ENCODE assay signal across 27 mouse cellular contexts in genomic region chr7:89726712-89727111, GRCm38 (mm10).
"Had no signal": no experiment of that assay in that cellular context is flagged by ENCODE, and none has a peak within 500 bp of the region (broad histone marks: within the 10 kb centered on the region; RNA-seq: fewer than 3 reads in every experiment).

No protein-coding gene starts in this region.

- ATAC-seq: hindbrain, postnatal 0 days; intestine, embryonic 16.5 days; liver, embryonic 12.5 days had no signal

- H3K36me3 ChIP-seq: heart, embryonic 10.5 days; heart, embryonic 12.5 days; hindbrain, embryonic 10.5 days; hindbrain, embryonic 13.5 days; hindbrain, embryonic 15.5 days; kidney, embryonic 15.5 days; limb, embryonic 13.5 days; limb, embryonic 15.5 days; liver, embryonic 12.5 days had no signal

- H3K4me1 ChIP-seq: heart, embryonic 10.5 days; hindbrain, embryonic 10.5 days; hindbrain, embryonic 13.5 days; hindbrain, embryonic 15.5 days; kidney, embryonic 15.5 days; limb, embryonic 13.5 days; limb, embryonic 15.5 days; liver, embryonic 12.5 days had no signal

- H3K4me2 ChIP-seq: heart, embryonic 12.5 days; hindbrain, embryonic 13.5 days; hindbrain, embryonic 15.5 days; kidney, embryonic 15.5 days; limb, embryonic 13.5 days; limb, embryonic 15.5 days; liver, embryonic 12.5 days had no signal

- H3K9me3 ChIP-seq: heart, embryonic 10.5 days; heart, embryonic 12.5 days; hindbrain, embryonic 10.5 days; hindbrain, embryonic 13.5 days; hindbrain, embryonic 15.5 days; kidney, embryonic 15.5 days; limb, embryonic 13.5 days; limb, embryonic 15.5 days; liver, embryonic 12.5 days had no signal

- H3K9ac ChIP-seq: heart, embryonic 12.5 days; hindbrain, embryonic 13.5 days; hindbrain, embryonic 15.5 days; kidney, embryonic 15.5 days; limb, embryonic 13.5 days; limb, embryonic 15.5 days; liver, embryonic 12.5 days; liver, embryonic 14.5 days had no signal

- DNase-seq: gastrocnemius, adult 2 months; gastrocnemius, postnatal 10 days; gastrocnemius, postnatal 25 days; heart, adult 18-20 months; heart, postnatal 10 days; heart, postnatal 4 days; kidney, adult 11 months; kidney, adult 2 months; kidney, adult 9 months; kidney, postnatal 14 days; kidney, postnatal 36 days; layer of hippocampus, adult 9-11 months; layer of hippocampus, postnatal 36 days; left cerebral cortex, postnatal 4 days had no signal

- H3K4me3 ChIP-seq: gastrocnemius, adult 2 months; heart, embryonic 10.5 days; heart, embryonic 12.5 days; hindbrain, embryonic 10.5 days; hindbrain, embryonic 13.5 days; hindbrain, embryonic 15.5 days; kidney, embryonic 15.5 days; limb, embryonic 13.5 days; limb, embryonic 15.5 days; liver, embryonic 12.5 days had no signal

- H3K27me3 ChIP-seq: heart, embryonic 12.5 days; hindbrain, embryonic 13.5 days; hindbrain, embryonic 15.5 days; kidney, embryonic 15.5 days; limb, embryonic 13.5 days; limb, embryonic 15.5 days; liver, embryonic 12.5 days had no signal

- H3K27ac ChIP-seq: gastrocnemius, adult 2 months; heart, embryonic 10.5 days; hindbrain, embryonic 10.5 days; hindbrain, embryonic 13.5 days; hindbrain, embryonic 15.5 days; hindbrain, postnatal 0 days; kidney, embryonic 15.5 days; kidney, postnatal 0 days; limb, embryonic 13.5 days; limb, embryonic 15.5 days; liver, embryonic 12.5 days; liver, embryonic 14.5 days had no signal
